7 mouse cellular contexts compared by ENCODE assay signal in genomic region chr16:30068041-30069020, GRCm38 (mm10). TPM values are rescaled to one million over a fixed set of nuclear protein-coding genes. Genes with fewer than 3 reads are reported as not detected.
DNase-seq lines count a peak whose midpoint lies in the region; ATAC-seq lines count a peak whose summit lies in the region.

No protein-coding gene starts in this region.

- peak overlapping the region; percentile 79 for H3K4me2 ChIP-seq in heart, embryonic 16.5 days (ENCODE audit: low read depth, low read length)
- H3K4me2 ChIP-seq in limb, embryonic 11.5 days (ENCODE audit: low read depth, severe bottlenecking), result peak overlapping the region; percentile 61
- peak overlapping the region; percentile 51 for H3K4me2 ChIP-seq in neural tube, embryonic 11.5 days (ENCODE audit: low read depth)

- H3K36me3 ChIP-seq in heart, embryonic 16.5 days (ENCODE audit: control insufficient read depth, insufficient read depth), result no peaks in the 10 kb centered on the region
- H3K36me3 ChIP-seq in limb, embryonic 11.5 days (ENCODE audit: control insufficient read depth, insufficient read depth, low read length), result no peaks in the 10 kb centered on the region
- no peaks in the 10 kb centered on the region for H3K36me3 ChIP-seq in neural tube, embryonic 11.5 days (ENCODE audit: control insufficient read depth, insufficient read depth, low read length)

- no peaks in the 10 kb centered on the region for H3K9me3 ChIP-seq in heart, embryonic 16.5 days (replicated peaks; ENCODE audit: control insufficient read depth, low read length)
- H3K9me3 ChIP-seq in limb, embryonic 11.5 days (ENCODE audit: control insufficient read depth, low read length), result no peaks in the 10 kb centered on the region
- H3K9me3 ChIP-seq in neural tube, embryonic 11.5 days (ENCODE audit: control insufficient read depth, low read length), result no peaks in the 10 kb centered on the region

- H3K9ac ChIP-seq in heart, embryonic 16.5 days (ENCODE audit: low read length), result peak overlapping the region; percentile 68
- peak overlapping the region; percentile 38 for H3K9ac ChIP-seq in limb, embryonic 11.5 days (ENCODE audit: low read length)
- peak overlapping the region; percentile 23 for H3K9ac ChIP-seq in neural tube, embryonic 11.5 days (ENCODE audit: low read length)

- no peak for ATAC-seq in heart, embryonic 16.5 days (replicated peaks; ENCODE audit: extremely low read depth, insufficient read depth, low FRiP score)
- peak; percentile 42 for ATAC-seq in limb, embryonic 11.5 days (ENCODE audit: insufficient number of reproducible peaks, low FRiP score, low TSS enrichment, low read depth)
- ATAC-seq in neural tube, embryonic 11.5 days (ENCODE audit: insufficient read depth, low FRiP score, low TSS enrichment), result no peak

- H3K27me3 ChIP-seq in heart, embryonic 16.5 days (ENCODE audit: control insufficient read depth, insufficient read depth, low read length), result peaks cover 4% of the 10 kb centered on the region
- no peaks in the 10 kb centered on the region for H3K27me3 ChIP-seq in limb, embryonic 11.5 days (ENCODE audit: control insufficient read depth, insufficient read depth, low read length)
- peaks cover 8% of the 10 kb centered on the region; the same call in 1 of the 2 replicates for H3K27me3 ChIP-seq in neural tube, embryonic 11.5 days (ENCODE audit: control insufficient read depth, insufficient read depth, low read length)

- 5% methylated on average over 36 of the region's 36 CpGs for WGBS in heart, embryonic 16.5 days
- under 1% methylated on average over 36 of the region's 36 CpGs for WGBS in limb, embryonic 11.5 days
- under 1% methylated on average over 36 of the region's 36 CpGs for WGBS in neural tube, embryonic 11.5 days

- H3K4me1 ChIP-seq in heart, embryonic 16.5 days (ENCODE audit: control insufficient read depth, insufficient read depth, low read length), result peaks cover 29% of the 10 kb centered on the region
- peaks cover 19% of the 10 kb centered on the region for H3K4me1 ChIP-seq in limb, embryonic 11.5 days (ENCODE audit: control insufficient read depth, insufficient read depth, low read length)
- H3K4me1 ChIP-seq in neural tube, embryonic 11.5 days (ENCODE audit: control insufficient read depth, insufficient read depth, low read length), result peaks cover 26% of the 10 kb centered on the region

- peak; percentile 41 to 48 for DNase-seq in urinary bladder, adult 18-20 months (ENCODE audit: low spot score in 2 of 2)
- no peak for DNase-seq in urinary bladder, postnatal 4 days (ENCODE audit: low spot score in 2 of 2)
- DNase-seq in embryo, embryonic 11 days, result peak; percentile 89
- DNase-seq in limb, embryonic 11.5 days (ENCODE audit: low spot score), result peak; percentile 89
- DNase-seq in neural tube, embryonic 11.5 days (ENCODE audit: low spot score), result peak; percentile 83
- no peak for DNase-seq in layer of hippocampus, postnatal 14 days (ENCODE audit: low spot score in 2 of 2)

- H3K4me3 ChIP-seq in heart, embryonic 16.5 days (ENCODE audit: low read length), result peak overlapping the region; percentile 43
- peak overlapping the region; percentile 17 for H3K4me3 ChIP-seq in limb, embryonic 11.5 days (ENCODE audit: low read depth, low read length)
- H3K4me3 ChIP-seq in neural tube, embryonic 11.5 days (ENCODE audit: low read depth, low read length), result peak overlapping the region; percentile 19

- H3K27ac ChIP-seq in heart, embryonic 16.5 days (ENCODE audit: low read length), result peak overlapping the region; percentile 76
- H3K27ac ChIP-seq in limb, embryonic 11.5 days (replicated peaks; ENCODE audit: low read depth, low read length), result peak overlapping the region; percentile 85
- peak overlapping the region; percentile 45 for H3K27ac ChIP-seq in neural tube, embryonic 11.5 days (ENCODE audit: low read depth, low read length)

RNA-seq across cellular contexts. Expression of gene Hes1, which starts 4.1 kb away (rescaled TPM):
- polyA plus RNA-seq in heart, embryonic 16.5 days (2015; fragmentation: Nextera tagmentation; extraction: Ambion mirVana), result 19.1 and 23.8 TPM in 2 replicates
- polyA plus RNA-seq in limb, embryonic 11.5 days (2014; fragmentation: Nextera tagmentation; extraction: Ambion mirVana), result 71.0 and 71.8 TPM in 2 replicates
- polyA plus RNA-seq in neural tube, embryonic 11.5 days (2014; fragmentation: Nextera tagmentation; extraction: Ambion mirVana), result 56.8 and 57.3 TPM in 2 replicates
- 10 to 100 TPM; 12.8 to 18.6 TPM for total RNA-seq in layer of hippocampus, postnatal 14 days (2021)

Comparison
In these comparisons a context has a peak if more than half of its experiments do, and no peak if none do; other contexts are left out.
1. DNase-seq: peak in urinary bladder, adult 18-20 months (2 of 2), embryo, embryonic 11 days (single experiment), limb, embryonic 11.5 days (single experiment) and neural tube, embryonic 11.5 days (single experiment); none in urinary bladder, postnatal 4 days (0 of 2) and layer of hippocampus, postnatal 14 days (0 of 2).
2. Peak in every context shown above with its lines, with median percentiles within 50 percentile points of each other: H3K27ac ChIP-seq, H3K4me2 ChIP-seq, H3K4me3 ChIP-seq and H3K9ac ChIP-seq.